Comparison of ENCODE assay signal across 8 mouse cellular contexts in genomic region chr2:65003433-65003832, GRCm38 (mm10). TPM values are rescaled to one million over a fixed set of nuclear protein-coding genes. Genes with fewer than 3 reads are reported as not detected.
DNase-seq lines count a peak whose midpoint lies in the region; ATAC-seq and TF ChIP-seq lines count a peak whose summit lies in the region.

No protein-coding gene starts in this region.

- intact Hi-C loops in heart, adult 2 months (cut with DNase I) = loop anchor here (1.0 kb wide), 1 partner anchor 38 kb away; no protein-coding TSS in a partner anchor

- ATAC-seq in hindbrain, postnatal 0 days = no peak
- ATAC-seq in CD4-positive, CD25-positive, alpha-beta regulatory T cell, adult 4 months = no peak

- TF ChIP-seq POLR2A in heart, adult 2 months (IDR thresholded peaks at IDR 0.05; ENCODE audit: insufficient read depth, low read depth, low read length) = no peak

- peak; percentile 74 for TF ChIP-seq CTCF in heart, adult 2 months (IDR thresholded peaks at IDR 0.05)
- TF ChIP-seq CTCF in hindbrain, postnatal 0 days (IDR thresholded peaks at IDR 0.05; ENCODE audit: low read depth) = peak; percentile 34

- 53% methylated on average over 2 of the region's 2 CpGs for WGBS in heart, adult 2 months
- 53% methylated on average over 2 of the region's 2 CpGs for WGBS in hindbrain, postnatal 0 days

- H3K27ac ChIP-seq in heart, adult 2 months = no peak overlapping the region
- H3K27ac ChIP-seq in hindbrain, postnatal 0 days = no peak overlapping the region

- H3K4me1 ChIP-seq in heart, adult 2 months (ENCODE audit: control insufficient read depth, insufficient read depth, low read length) = peaks cover 5% of the 10 kb centered on the region
- H3K4me1 ChIP-seq in hindbrain, postnatal 0 days (ENCODE audit: insufficient read depth, low read length) = no peaks in the 10 kb centered on the region

- peak in 1 of 2 experiments; percentile 22 for DNase-seq in heart, adult 2 months
- DNase-seq in heart, adult 8-10 months (ENCODE audit: low spot score) = no peak
- peak; percentile 25 for DNase-seq in thymus, postnatal 4 days
- no peak for DNase-seq in thymus, adult 18-20 months
- peak; percentile 20 for DNase-seq in hindbrain, postnatal 0 days (ENCODE audit: low spot score)
- peak; percentile 29 for DNase-seq in retina, postnatal 1 day
- DNase-seq in right cerebral cortex, postnatal 25 days = no peak

- H3K9me3 ChIP-seq in hindbrain, postnatal 0 days (ENCODE audit: low read length) = no peaks in the 10 kb centered on the region

- no peak overlapping the region for H3K4me2 ChIP-seq in hindbrain, postnatal 0 days (ENCODE audit: low read depth, low read length)

- H3K9ac ChIP-seq in heart, adult 2 months (ENCODE audit: low read depth, low read length) = no peak overlapping the region
- no peak overlapping the region for H3K9ac ChIP-seq in hindbrain, postnatal 0 days (replicated peaks; ENCODE audit: low read length)

- no peak overlapping the region for H3K4me3 ChIP-seq in heart, adult 2 months
- no peak overlapping the region for H3K4me3 ChIP-seq in hindbrain, postnatal 0 days (ENCODE audit: low read length)

- TF ChIP-seq EP300 in heart, adult 2 months (IDR thresholded peaks at IDR 0.05; ENCODE audit: insufficient read depth, low read depth, low read length) = no peak

- H3K27me3 ChIP-seq in heart, adult 2 months (ENCODE audit: control insufficient read depth, insufficient read depth, low read length) = no peaks in the 10 kb centered on the region
- H3K27me3 ChIP-seq in hindbrain, postnatal 0 days (ENCODE audit: insufficient read depth, low read length) = no peaks in the 10 kb centered on the region

- peaks cover 27% of the 10 kb centered on the region for H3K36me3 ChIP-seq in heart, adult 2 months (ENCODE audit: control insufficient read depth, insufficient read depth, low read length)
- no peaks in the 10 kb centered on the region for H3K36me3 ChIP-seq in hindbrain, postnatal 0 days (ENCODE audit: insufficient read depth, low read length)

- H3K79me2 ChIP-seq in heart, adult 2 months (replicated peaks; ENCODE audit: control insufficient read depth, insufficient read depth, low read length) = no peaks in the 10 kb centered on the region

RNA-seq across cellular contexts. Expression of gene Grb14, which starts 21.4 kb away (rescaled TPM):
- total RNA-seq in heart, adult 2 months (2021) = 100 to 1,000 TPM; 191 to 208 TPM
- polyA plus RNA-seq in heart, adult 2 months (2012; rRNA removed) = 71.1 and 91.0 TPM in 2 replicates
- total RNA-seq in heart, adult 8-10 months (2022) = 100 to 1,000 TPM; 199 to 254 (median 223) TPM
- total RNA-seq in hindbrain, postnatal 0 days (2014; rRNA removed) = 12.7 and 18.5 TPM in 2 replicates
- polyA plus RNA-seq in hindbrain, postnatal 0 days (2015; fragmentation: Nextera tagmentation; extraction: Ambion mirVana) = 27.8 and 30.0 TPM in 2 replicates
- not detected for polyA plus RNA-seq in CD4-positive, CD25-positive, alpha-beta regulatory T cell, adult 4 months (2017; shearing (Covaris generic))

Comparison
In these comparisons a context has a peak if more than half of its experiments do, and no peak if none do; other contexts are left out.
1. DNase-seq: peak in thymus, postnatal 4 days (single experiment), hindbrain, postnatal 0 days (single experiment) and retina, postnatal 1 day (single experiment); none in heart, adult 8-10 months (single experiment), thymus, adult 18-20 months (0 of 2) and right cerebral cortex, postnatal 25 days (single experiment).